Mouse (Mus musculus) erythroblast, embryonic 14.5 days (primary cell): Measurements from ENCODE around the gene Slc24a4.

Experiments used
- GATA1 ChIP-seq: IDR thresholded peaks from 2 replicates; pipeline ENCODE4 v1.6.1; 2012; ENCODE audit warnings: low read length, inconsistent platforms, mixed read lengths
- TAL1 ChIP-seq: IDR thresholded peaks from 3 replicates; pipeline ENCODE4 v1.6.1; 2012; ENCODE audit warnings: low read length, inconsistent platforms, mixed read lengths

DNA sequence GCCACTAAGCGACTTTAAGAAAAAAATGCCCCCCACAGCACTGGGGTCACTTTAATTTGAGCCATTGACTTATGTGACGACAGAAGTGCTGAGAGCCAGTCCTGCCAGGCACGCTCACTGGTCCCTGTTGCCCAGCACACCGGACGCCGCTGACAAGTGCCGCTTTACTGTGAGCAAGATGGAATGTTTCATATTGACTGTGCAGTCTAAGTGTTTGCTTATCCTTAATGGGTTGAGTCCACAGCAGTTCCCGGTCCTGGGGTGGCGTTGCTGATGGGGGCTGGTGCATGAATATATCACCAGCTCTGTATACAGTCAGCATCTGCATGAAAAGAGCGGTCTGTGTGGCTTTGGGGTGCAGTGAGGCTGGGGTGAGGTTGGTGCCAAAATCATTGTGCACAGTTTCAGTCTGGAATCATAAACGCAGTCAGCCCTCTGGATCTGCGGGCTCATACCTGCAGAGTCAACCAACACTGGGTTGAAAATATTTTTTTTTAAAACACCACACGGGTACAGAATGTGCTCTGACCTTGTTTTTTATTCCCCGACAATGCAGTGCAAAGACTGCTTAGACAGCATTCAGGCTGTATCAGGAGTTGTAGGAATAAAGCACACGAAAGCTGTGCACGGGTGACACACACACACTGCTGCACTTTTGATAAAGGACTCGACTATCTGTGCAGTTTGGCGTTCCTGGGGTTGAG, 52.0 kb downstream of the Slc24a4 start:
- TF ChIP-seq TAL1 (no peak), GATA1 (no peak)
